Mouse (Mus musculus): Measurements from ENCODE around the gene Snx7.

DNA sequence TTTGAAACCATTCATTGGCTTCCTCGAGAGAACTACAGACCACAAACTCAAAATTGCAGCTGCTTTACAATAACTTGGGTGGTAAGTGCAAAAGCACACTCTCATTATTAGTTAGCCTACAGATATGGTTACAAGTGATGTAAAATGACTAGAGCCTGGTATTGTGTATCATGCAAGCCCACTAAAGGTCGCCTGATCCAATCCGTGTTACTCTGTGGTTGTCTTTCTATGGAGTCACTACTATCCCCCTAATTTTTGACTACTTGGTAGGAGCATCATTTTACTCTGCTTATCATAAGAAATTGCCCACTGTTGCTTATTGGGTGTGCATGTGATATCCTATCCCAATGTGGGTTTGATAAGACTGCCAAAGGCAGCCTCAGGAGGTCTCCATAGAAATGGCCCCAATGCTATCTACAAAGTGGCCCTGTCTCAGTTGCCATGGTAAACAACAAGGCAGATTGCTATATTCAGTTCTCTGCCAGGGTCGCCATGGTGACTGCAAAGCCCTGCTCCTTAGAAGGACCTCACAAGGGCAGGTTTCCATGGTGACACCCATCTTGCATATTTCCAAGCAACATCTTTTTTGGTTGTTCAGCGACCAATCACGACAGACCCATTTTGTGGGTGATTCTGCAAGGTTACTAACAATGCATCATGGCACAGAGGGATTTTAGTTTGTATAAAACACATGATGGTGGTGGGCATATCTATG lies 42.1 kb downstream of the Snx7 start:
- no peak for TF ChIP-seq CTCF (IDR thresholded peaks at IDR 0.05; ENCODE audit: borderline replicate concordance, control insufficient read depth, extremely low read depth, insufficient read depth, low read length, poor library complexity)
- no peak for TF ChIP-seq POLR2A (IDR thresholded peaks at IDR 0.05; ENCODE audit: control insufficient read depth, extremely low read depth, insufficient read depth, low read length, poor library complexity)
